Mouse (Mus musculus): ENCODE measurements around the gene Ptprg. TPM values are rescaled to one million over a fixed set of nuclear protein-coding genes. Genes with fewer than 3 reads are reported as not detected.

Gene Ptprg
- polyA plus RNA-seq, 1 experiment from 2014 or later = 37.0 TPM

- DNase-seq (ENCODE audit: extremely low spot score, low spot score) = no peak
- H3K9me3 ChIP-seq = 0 out of 2 replicates have a peak, but pooled peaks cover 2% of the 10 kb centered on the region
- H3K27ac ChIP-seq = no peak overlapping the region
- H3K4me3 ChIP-seq = no peak overlapping the region
- H3K27me3 ChIP-seq (ENCODE audit: poor library complexity, severe bottlenecking) = no peaks in the 10 kb centered on the region
- peaks cover 5% of the 10 kb centered on the region for H3K36me3 ChIP-seq (replicated peaks)
- WGBS = 96% methylated on average over 3 of the region's 3 CpGs
- H3K4me1 ChIP-seq = no peaks in the 10 kb centered on the region
Observed at GRCm38 (mm10) chr14:12133163-12133562, 579.8 kb downstream of the Ptprg start.

- Histone ChIP-seq H3K36me3 (replicated peaks) (peaks cover 8% of the 10 kb centered on the region), H3K4me1 (no peaks in the 10 kb centered on the region), H3K4me3 (no peak overlapping the region), H3K9me3 (0 out of 2 replicates have a peak, but pooled peaks cover 2% of the 10 kb centered on the region), H3K27ac (no peak overlapping the region), H3K27me3 (ENCODE audit: poor library complexity, severe bottlenecking) (no peaks in the 10 kb centered on the region)
- WGBS = 89% methylated on average over 4 of the region's 4 CpGs
- no peak for DNase-seq (ENCODE audit: extremely low spot score, low spot score)
Observed at GRCm38 (mm10) chr14:12134504-12134903, 581.2 kb downstream of the Ptprg start.

- 0 out of 2 replicates have a peak, but pooled peaks cover 2% of the 10 kb centered on the region for H3K9me3 ChIP-seq
- no peaks in the 10 kb centered on the region for H3K4me1 ChIP-seq
- DNase-seq (ENCODE audit: extremely low spot score, low spot score) = no peak
- H3K36me3 ChIP-seq (replicated peaks) = peaks cover 8% of the 10 kb centered on the region
- WGBS = 87% methylated on average over 4 of the region's 4 CpGs
- no peak overlapping the region for H3K4me3 ChIP-seq
- H3K27ac ChIP-seq = no peak overlapping the region
- H3K27me3 ChIP-seq (ENCODE audit: poor library complexity, severe bottlenecking) = peaks cover 8% of the 10 kb centered on the region; the same call in 1 of the 2 replicates
Observed at GRCm38 (mm10) chr14:12136536-12136935, 583.2 kb downstream of the Ptprg start.

GRCm38 (mm10) chr14:12139643-12140481 is 586.5 kb downstream of the Ptprg start:
- peak; percentile 34 for DNase-seq (ENCODE audit: extremely low spot score, low spot score)
- Histone ChIP-seq H3K27ac (no peak overlapping the region), H3K9me3 (0 out of 2 replicates have a peak, but pooled peaks cover 2% of the 10 kb centered on the region), H3K36me3 (replicated peaks) (peaks cover 12% of the 10 kb centered on the region), H3K4me1 (peaks cover 22% of the 10 kb centered on the region), H3K4me3 (no peak overlapping the region), H3K27me3 (ENCODE audit: poor library complexity, severe bottlenecking) (peaks cover 8% of the 10 kb centered on the region; the same call in 1 of the 2 replicates)
- WGBS = 58% methylated on average over 18 of the region's 18 CpGs

DNA sequence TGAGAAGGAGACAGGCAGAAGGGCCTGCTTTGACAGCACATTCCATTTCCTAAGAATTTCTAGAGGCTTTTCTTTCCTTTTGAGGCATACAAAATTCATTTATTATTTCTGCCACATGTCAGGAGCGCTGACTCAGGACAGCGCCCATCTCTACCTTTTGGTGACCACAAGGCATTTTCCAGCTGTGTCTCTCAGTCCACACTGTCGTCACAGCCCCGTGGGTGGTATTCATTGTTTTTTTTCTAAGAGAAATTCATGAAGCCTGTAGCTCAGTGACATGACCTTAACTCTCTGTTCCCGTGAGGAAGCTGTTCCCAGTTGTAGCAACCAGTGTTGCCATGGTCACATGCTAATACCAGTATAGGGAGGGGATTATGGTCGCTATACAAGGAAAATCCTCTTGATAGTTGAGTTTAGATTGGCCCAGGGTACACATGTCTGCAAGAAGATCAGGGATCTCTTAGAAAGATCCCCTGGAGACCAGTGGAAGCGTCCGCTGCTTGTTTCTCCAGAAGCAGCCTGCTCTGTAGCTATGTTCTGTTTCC is 590.7 kb downstream of the Ptprg start:
- no peak overlapping the region for H3K4me3 ChIP-seq
- peak overlapping the region; percentile 35; the same call in 1 of the 2 replicates for H3K27ac ChIP-seq
- H3K4me1 ChIP-seq = peaks cover 22% of the 10 kb centered on the region
- peaks cover 15% of the 10 kb centered on the region; the same call in 1 of the 2 replicates for H3K36me3 ChIP-seq (replicated peaks)
- H3K27me3 ChIP-seq (ENCODE audit: poor library complexity, severe bottlenecking) = peaks cover 8% of the 10 kb centered on the region; the same call in 1 of the 2 replicates
- no peaks in the 10 kb centered on the region for H3K9me3 ChIP-seq
- 61% methylated on average over 8 of the region's 8 CpGs for WGBS
- no peak for DNase-seq (ENCODE audit: extremely low spot score, low spot score)

DNA sequence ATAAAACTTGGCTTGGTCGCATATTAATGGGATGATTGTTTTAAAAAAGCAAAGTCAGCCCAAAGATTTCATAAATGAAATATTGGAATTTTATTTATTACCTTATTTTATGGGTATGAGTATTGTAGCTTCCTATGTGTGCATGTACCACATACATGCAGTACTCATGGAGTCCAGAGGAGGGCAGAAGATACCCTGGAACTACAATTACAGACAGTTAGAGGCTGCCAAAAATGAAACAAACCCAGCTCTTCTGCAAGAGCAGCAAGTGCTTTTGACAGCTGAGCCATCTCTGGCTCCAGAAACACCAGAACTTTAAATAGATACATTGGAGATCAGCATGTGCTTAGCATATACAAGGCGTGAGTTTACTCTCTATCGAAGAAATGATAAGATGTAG is 592.6 kb downstream of the Ptprg start:
- 94% methylated on average over 3 of the region's 3 CpGs for WGBS
- DNase-seq (ENCODE audit: extremely low spot score, low spot score) = no peak
- Histone ChIP-seq H3K9me3 (no peaks in the 10 kb centered on the region), H3K27me3 (ENCODE audit: poor library complexity, severe bottlenecking) (peaks cover 4% of the 10 kb centered on the region; the same call in 1 of the 2 replicates), H3K36me3 (replicated peaks) (peaks cover 15% of the 10 kb centered on the region; the same call in 1 of the 2 replicates), H3K27ac (no peak overlapping the region), H3K4me1 (peaks cover 22% of the 10 kb centered on the region), H3K4me3 (no peak overlapping the region)

- WGBS = 85% methylated on average over 3 of the region's 3 CpGs
Observed at GRCm38 (mm10) chr14:12149529-12149928, 596.2 kb downstream of the Ptprg start.

DNA sequence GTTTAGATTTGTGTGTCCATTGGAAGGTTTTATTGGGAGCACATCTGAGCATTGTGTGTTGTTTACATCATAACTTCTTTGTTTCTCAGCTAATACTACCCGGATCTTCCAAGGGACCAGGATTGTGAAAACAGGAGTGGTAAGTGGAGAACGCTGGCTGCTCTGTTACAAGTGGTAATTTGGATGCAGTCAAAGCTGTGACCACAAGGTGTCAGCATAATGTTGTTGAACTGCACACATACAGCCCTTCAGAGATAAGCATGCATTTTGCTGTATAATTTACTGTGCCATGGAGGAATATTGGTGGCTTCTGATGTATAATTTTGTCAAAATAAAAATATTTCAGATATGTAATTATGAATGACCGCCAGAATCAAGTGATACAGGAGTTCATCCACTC is 598.6 kb downstream of the Ptprg start:
- no peak overlapping the region for H3K27ac ChIP-seq
- DNase-seq (ENCODE audit: extremely low spot score, low spot score) = peak; percentile 55
- no peaks in the 10 kb centered on the region for H3K9me3 ChIP-seq
- WGBS = 58% methylated on average over 3 of the region's 3 CpGs
- H3K27me3 ChIP-seq (ENCODE audit: poor library complexity, severe bottlenecking) = 0 out of 2 replicates have a peak, but pooled peaks cover 10% of the 10 kb centered on the region
- peaks cover 7% of the 10 kb centered on the region for H3K4me1 ChIP-seq
- H3K4me3 ChIP-seq = no peak overlapping the region
- H3K36me3 ChIP-seq (replicated peaks) = 0 out of 2 replicates have a peak, but pooled peaks cover 7% of the 10 kb centered on the region

More at GRCm38 (mm10) chr14:12149529-12149928, 596.2 kb downstream of the Ptprg start:
- H3K4me1 ChIP-seq = peaks cover 8% of the 10 kb centered on the region
- H3K27ac ChIP-seq = no peak overlapping the region
- no peaks in the 10 kb centered on the region for H3K9me3 ChIP-seq
- no peak for DNase-seq (ENCODE audit: extremely low spot score, low spot score)
- H3K36me3 ChIP-seq (replicated peaks) = peaks cover 18% of the 10 kb centered on the region; the same call in 1 of the 2 replicates
- H3K4me3 ChIP-seq = no peak overlapping the region
- 0 out of 2 replicates have a peak, but pooled peaks cover 10% of the 10 kb centered on the region for H3K27me3 ChIP-seq (ENCODE audit: poor library complexity, severe bottlenecking)

GRCm38 (mm10) chr14:12152748-12153147 is 599.4 kb downstream of the Ptprg start:
- no peaks in the 10 kb centered on the region for H3K9me3 ChIP-seq
- DNase-seq (ENCODE audit: extremely low spot score, low spot score) = no peak
- H3K4me1 ChIP-seq = peaks cover 7% of the 10 kb centered on the region
- 0 out of 2 replicates have a peak, but pooled peaks cover 7% of the 10 kb centered on the region for H3K36me3 ChIP-seq (replicated peaks)
- H3K4me3 ChIP-seq = no peak overlapping the region
- WGBS = 88% methylated on average over 6 of the region's 6 CpGs
- no peak overlapping the region for H3K27ac ChIP-seq
- 0 out of 2 replicates have a peak, but pooled peaks cover 10% of the 10 kb centered on the region for H3K27me3 ChIP-seq (ENCODE audit: poor library complexity, severe bottlenecking)

- WGBS = 92% methylated on average over 13 of the region's 13 CpGs
- H3K27me3 ChIP-seq (ENCODE audit: poor library complexity, severe bottlenecking) = 0 out of 2 replicates have a peak, but pooled peaks cover 10% of the 10 kb centered on the region
- 0 out of 2 replicates have a peak, but pooled peaks cover 7% of the 10 kb centered on the region for H3K36me3 ChIP-seq (replicated peaks)
- no peak for DNase-seq (ENCODE audit: extremely low spot score, low spot score)
- peaks cover 7% of the 10 kb centered on the region for H3K4me1 ChIP-seq
- H3K9me3 ChIP-seq = no peaks in the 10 kb centered on the region
- no peak overlapping the region for H3K4me3 ChIP-seq
- peak overlapping the region; percentile 53; the same call in 1 of the 2 replicates for H3K27ac ChIP-seq
Observed at GRCm38 (mm10) chr14:12153599-12153998, 600.3 kb downstream of the Ptprg start.

DNA sequence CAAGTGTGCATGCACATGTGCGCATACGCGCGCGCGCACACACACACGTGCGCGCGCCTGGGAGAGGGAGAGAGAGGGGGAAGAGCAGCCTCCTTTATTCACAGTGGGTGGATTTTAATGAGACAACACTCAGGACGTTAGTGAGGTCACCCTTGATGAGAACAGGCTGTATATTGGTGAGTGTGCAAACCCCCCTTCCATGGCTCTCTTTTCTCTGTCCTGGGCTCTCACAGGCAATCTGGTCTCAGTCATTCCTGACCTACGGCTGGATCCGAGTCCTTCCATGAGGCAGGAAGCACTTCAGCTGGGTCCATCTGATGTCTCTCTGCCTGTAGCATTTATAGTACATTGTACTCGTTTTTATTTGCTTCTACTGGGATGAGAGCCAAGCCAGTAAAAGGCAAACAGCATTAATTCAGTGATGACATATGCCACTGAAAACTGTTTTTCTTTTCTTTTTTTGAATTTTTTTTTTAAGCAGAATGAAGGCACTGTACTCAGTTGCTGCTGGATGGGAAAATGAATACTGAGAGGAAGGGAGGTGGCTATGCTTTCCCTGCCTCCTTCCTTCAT is 608.5 kb downstream of the Ptprg start:
- 0 out of 2 replicates have a peak overlapping the region, but pooled peaks have one; percentile 49 for H3K27ac ChIP-seq

DNA sequence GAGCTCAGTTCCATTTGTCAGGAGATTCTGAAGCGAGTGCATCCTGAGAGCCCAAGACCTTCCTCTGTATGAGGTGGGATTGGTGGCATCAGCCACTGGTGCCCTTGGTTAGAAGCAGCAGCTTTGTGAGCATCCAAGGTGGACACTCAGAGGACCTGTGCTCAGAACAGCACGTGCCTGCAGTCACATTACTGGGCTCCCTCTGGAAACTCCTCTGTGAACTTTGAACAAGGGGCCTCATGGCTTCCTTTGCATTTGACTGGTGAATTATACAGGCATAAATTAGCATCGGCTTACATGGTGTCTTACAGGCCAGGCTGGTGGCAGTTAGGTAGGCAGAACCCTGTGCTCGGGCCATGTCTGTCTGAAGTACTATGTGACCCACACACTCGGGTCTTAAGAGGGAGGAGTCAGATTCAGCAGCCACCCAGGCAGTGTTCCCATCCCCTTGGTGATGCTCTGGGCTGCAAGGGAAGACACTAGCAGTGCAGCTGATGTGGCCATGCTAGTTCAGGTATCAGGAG is 609.1 kb downstream of the Ptprg start:
- Histone ChIP-seq H3K9me3 (no peaks in the 10 kb centered on the region), H3K4me3 (no peak overlapping the region), H3K27ac (peak overlapping the region; percentile 49; the same call in 1 of the 2 replicates), H3K4me1 (peaks cover 6% of the 10 kb centered on the region), H3K27me3 (ENCODE audit: poor library complexity, severe bottlenecking) (no peaks in the 10 kb centered on the region), H3K36me3 (replicated peaks) (no peaks in the 10 kb centered on the region; the same call in 1 of the 2 replicates)
- DNase-seq (ENCODE audit: extremely low spot score, low spot score) = no peak
- WGBS = 83% methylated on average over 5 of the region's 5 CpGs

More for the DNA sequence above, 608.5 kb downstream of the Ptprg start:
- no peaks in the 10 kb centered on the region for H3K9me3 ChIP-seq
- H3K4me1 ChIP-seq = peaks cover 4% of the 10 kb centered on the region; the same call in 1 of the 2 replicates
- WGBS = 91% methylated on average over 14 of the region's 14 CpGs
- H3K27me3 ChIP-seq (ENCODE audit: poor library complexity, severe bottlenecking) = no peaks in the 10 kb centered on the region
- no peaks in the 10 kb centered on the region; the same call in 1 of the 2 replicates for H3K36me3 ChIP-seq (replicated peaks)
- DNase-seq (ENCODE audit: extremely low spot score, low spot score) = no peak
- no peak overlapping the region for H3K4me3 ChIP-seq

All from forebrain, embryonic 10.5 days (tissue).